Mouse (Mus musculus) spleen, adult 2 months (tissue): ENCODE results near the gene Schip1. TPM values are rescaled to one million over a fixed set of nuclear protein-coding genes. Genes with fewer than 3 reads are reported as not detected.

Source experiments
- DNase-seq, 2 experiments: peaks; one replicate each; pipeline versions ENCODE4 v3.0.0 to v3.0.0-alpha.2; 2012 to 2021; ENCODE audit warnings: low spot score in 2 of 2, low read depth in 1 of 2
- H3K27ac ChIP-seq: fragments of 200-500 bp; 2 replicates; pipeline ENCODE4 v1.5.1; 2012; ENCODE audit warnings: low read length, inconsistent platforms; ENCODE audit not compliant: insufficient read depth
- H3K27me3 ChIP-seq: fragments of 200-500 bp; 2 replicates; pipeline ENCODE4 v1.6.1; 2012; ENCODE audit warnings: mild to moderate bottlenecking, moderate library complexity, low read length, inconsistent platforms; ENCODE audit not compliant: control insufficient read depth, insufficient read depth
- H3K36me3 ChIP-seq: fragments of 200-500 bp; 2 replicates; pipeline ENCODE4 v1.6.1; 2012; ENCODE audit warnings: mild to moderate bottlenecking, low read length, inconsistent platforms; ENCODE audit not compliant: control insufficient read depth, insufficient read depth
- H3K4me1 ChIP-seq: fragments of 200-500 bp; 2 replicates; pipeline ENCODE4 v1.6.1; 2011; ENCODE audit warnings: inconsistent platforms; ENCODE audit not compliant: control insufficient read depth, insufficient read depth, insufficient read length
- H3K4me3 ChIP-seq: fragments of 200-500 bp; 2 replicates; pipeline ENCODE4 v1.5.1; 2011; ENCODE audit warnings: mild to moderate bottlenecking, inconsistent platforms; ENCODE audit not compliant: insufficient read depth, insufficient read length; ENCODE audit errors: extremely low read depth
- CTCF ChIP-seq: fragments of 200-500 bp; IDR thresholded peaks from 2 replicates; pipeline ENCODE4 v1.5.1; 2011; ENCODE audit warnings: mild to moderate bottlenecking, inconsistent platforms; ENCODE audit not compliant: insufficient read depth, insufficient read length, insufficient replicate concordance; ENCODE audit errors: extremely low read depth
- POLR2A ChIP-seq: fragments of 200-500 bp; IDR thresholded peaks from 2 replicates; pipeline ENCODE4 v1.6.1; 2011; ENCODE audit warnings: low read depth, low read length, inconsistent platforms
- WGBS: fragments of 180-500 bp; shearing (Covaris S2); methylation state at CpG from one replicate; pipeline ENCODE4 v1.1.7; 2018; 5-methylcytosine and 5-hydroxymethylcytosine counted together
- polyA plus RNA-seq: library from polyadenylated mRNA; depleted of rRNA; stranded (reverse); fragments of >200 nt; gene quantifications from 2 replicates; pipeline ENCODE4 v1.2.3, GENCODE M21; 2012; rRNA removed

Gene Schip1
- polyA plus RNA-seq = 3.7 and 4.5 TPM in 2 replicates

- Histone ChIP-seq H3K27me3 (no peaks in the 10 kb centered on the region), H3K4me1 (no peaks in the 10 kb centered on the region), H3K27ac (no peak within 1 kb of the TSS), H3K4me3 (no peak within 1 kb of the TSS; the same call in 1 of the 2 replicates), H3K36me3 (no peaks in the 10 kb centered on the region)
- TF ChIP-seq POLR2A = no peak
- DNase-seq = no peak
- 34% methylated on average over 12 of the region's 12 CpGs for WGBS
Measured at GRCm38 (mm10) chr3:68064731-68065130, at the start of gene Schip1. Gene Schip1, plus strand, starts transcription at chr3:68064802.

GRCm38 (mm10) chr3:68015786-68016185 lies 48.8 kb upstream of the Schip1 start:
- Histone ChIP-seq H3K27me3 (no peaks in the 10 kb centered on the region), H3K36me3 (no peaks in the 10 kb centered on the region), H3K4me1 (no peaks in the 10 kb centered on the region), H3K27ac (no peak overlapping the region), H3K4me3 (no peak overlapping the region)
- TF ChIP-seq CTCF (no peak), POLR2A (no peak)
- 76% methylated on average over 1 of the region's 1 CpGs for WGBS
- DNase-seq = no peak

GRCm38 (mm10) chr3:68019401-68019800 lies 45.2 kb upstream of the Schip1 start:
- Histone ChIP-seq H3K36me3 (no peaks in the 10 kb centered on the region), H3K27me3 (no peaks in the 10 kb centered on the region), H3K4me3 (no peak overlapping the region), H3K27ac (no peak overlapping the region), H3K4me1 (no peaks in the 10 kb centered on the region)
- TF ChIP-seq POLR2A (no peak), CTCF (no peak)
- DNase-seq = no peak
- WGBS = 66% methylated on average over 4 of the region's 4 CpGs

GRCm38 (mm10) chr3:68036097-68036496 lies 28.5 kb upstream of the Schip1 start:
- Histone ChIP-seq H3K4me3 (no peak overlapping the region), H3K36me3 (no peaks in the 10 kb centered on the region), H3K27ac (no peak overlapping the region), H3K4me1 (no peaks in the 10 kb centered on the region), H3K27me3 (no peaks in the 10 kb centered on the region)
- no peak for TF ChIP-seq CTCF
- 76% methylated on average over 3 of the region's 3 CpGs for whole genome bisulfite sequencing
- no peak for DNase-seq

GRCm38 (mm10) chr3:68042951-68043350 lies 21.7 kb upstream of the Schip1 start:
- Histone ChIP-seq H3K4me1 (no peaks in the 10 kb centered on the region), H3K27ac (no peak overlapping the region), H3K27me3 (no peaks in the 10 kb centered on the region), H3K4me3 (no peak overlapping the region), H3K36me3 (no peaks in the 10 kb centered on the region)
- WGBS = 84% methylated on average over 2 of the region's 2 CpGs
- TF ChIP-seq CTCF = no peak
- TF ChIP-seq POLR2A = no peak
- DNase-seq = no peak

GRCm38 (mm10) chr3:68045475-68046416 lies 18.9 kb upstream of the Schip1 start:
- H3K27ac ChIP-seq = no peak overlapping the region
- WGBS = 50% methylated on average over 9 of the region's 9 CpGs
- H3K36me3 ChIP-seq = no peaks in the 10 kb centered on the region

GRCm38 (mm10) chr3:68053538-68053937 lies 11.1 kb upstream of the Schip1 start:
- H3K4me3 ChIP-seq = no peak overlapping the region
- H3K27ac ChIP-seq = no peak overlapping the region
- DNase-seq = no peak
- H3K4me1 ChIP-seq = no peaks in the 10 kb centered on the region
- TF ChIP-seq CTCF (no peak), POLR2A (no peak)
- 51% methylated on average over 2 of the region's 2 CpGs for WGBS
- no peaks in the 10 kb centered on the region for H3K36me3 ChIP-seq
- no peaks in the 10 kb centered on the region for H3K27me3 ChIP-seq

More at GRCm38 (mm10) chr3:68045475-68046416, 18.9 kb upstream of the Schip1 start:
- Histone ChIP-seq H3K4me1 (no peaks in the 10 kb centered on the region), H3K27me3 (no peaks in the 10 kb centered on the region), H3K4me3 (no peak overlapping the region)
- no peak for TF ChIP-seq POLR2A
- TF ChIP-seq CTCF = peak; percentile 35; the same call in 1 of the 2 replicates
- no peak for DNase-seq
